Comparison of ENCODE assay signal across 31 mouse cellular contexts in the genomic region with DNA sequence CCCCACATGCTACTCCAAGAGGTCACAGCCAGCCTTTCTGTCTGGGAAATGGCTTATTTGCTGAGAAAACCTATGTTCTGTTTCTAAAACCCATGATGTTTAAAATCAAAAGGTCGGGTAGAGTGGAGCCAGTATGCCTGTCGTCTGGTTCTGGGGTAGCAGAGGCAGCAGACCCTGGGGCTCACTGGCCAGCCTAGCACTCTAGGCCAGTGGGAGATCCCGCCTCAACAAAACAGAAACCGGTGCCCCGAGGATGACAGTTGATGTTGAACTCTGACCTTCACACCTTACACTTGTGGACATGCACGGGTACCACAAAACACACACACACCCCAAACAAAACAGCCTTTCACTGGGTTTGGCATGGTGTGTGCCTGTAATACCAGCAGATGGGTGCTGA. TPM values are rescaled to one million over a fixed set of nuclear protein-coding genes. Genes with fewer than 3 reads are reported as not detected.
"Had no signal": no experiment of that assay in that cellular context is flagged by ENCODE, and none has a peak within 500 bp of the region (broad histone marks: within the 10 kb centered on the region; RNA-seq: fewer than 3 reads in every experiment).

No protein-coding gene starts in this region.

- H3K27me3 ChIP-seq: limb, embryonic 12.5 days; limb, embryonic 15.5 days; liver, embryonic 12.5 days; liver, embryonic 13.5 days; liver, embryonic 15.5 days; lung, embryonic 15.5 days; midbrain, embryonic 15.5 days; neural tube, embryonic 12.5 days had no signal

- ATAC-seq: liver, embryonic 12.5 days; liver, postnatal 0 days; lung, postnatal 0 days; midbrain, embryonic 15.5 days; midbrain, embryonic 16.5 days had no signal

- H3K4me2 ChIP-seq: limb, embryonic 12.5 days; limb, embryonic 13.5 days; limb, embryonic 15.5 days; liver, embryonic 11.5 days; liver, embryonic 12.5 days; liver, embryonic 13.5 days; liver, embryonic 15.5 days; lung, embryonic 14.5 days; lung, embryonic 15.5 days; midbrain, embryonic 12.5 days; midbrain, embryonic 15.5 days; neural tube, embryonic 12.5 days had no signal

- H3K9ac ChIP-seq: limb, embryonic 12.5 days; limb, embryonic 13.5 days; limb, embryonic 15.5 days; liver, embryonic 12.5 days; liver, embryonic 13.5 days; liver, embryonic 14.5 days; liver, embryonic 15.5 days; liver, postnatal 0 days; lung, embryonic 14.5 days; lung, embryonic 15.5 days; midbrain, embryonic 12.5 days; midbrain, embryonic 15.5 days; neural tube, embryonic 12.5 days had no signal

- H3K27ac ChIP-seq: left cerebral cortex, adult 2 months; limb, embryonic 10.5 days; limb, embryonic 12.5 days; limb, embryonic 13.5 days; limb, embryonic 15.5 days; liver, embryonic 12.5 days; liver, embryonic 13.5 days; liver, embryonic 14.5 days; liver, embryonic 15.5 days; lung, embryonic 15.5 days; macrophage; midbrain, embryonic 10.5 days; midbrain, embryonic 12.5 days; midbrain, embryonic 15.5 days; neural tube, embryonic 12.5 days had no signal

- H3K4me3 ChIP-seq: left cerebral cortex, adult 2 months; limb, embryonic 10.5 days; limb, embryonic 12.5 days; limb, embryonic 13.5 days; limb, embryonic 15.5 days; liver, embryonic 12.5 days; liver, embryonic 13.5 days; liver, embryonic 15.5 days; lung, embryonic 15.5 days; megakaryocyte, embryonic 14.5 days; midbrain, embryonic 10.5 days; midbrain, embryonic 12.5 days; midbrain, embryonic 15.5 days; myocyte; neural tube, embryonic 12.5 days had no signal

- H3K9me3 ChIP-seq: limb, embryonic 10.5 days; limb, embryonic 12.5 days; limb, embryonic 13.5 days; limb, embryonic 15.5 days; liver, embryonic 12.5 days; liver, embryonic 13.5 days; liver, embryonic 15.5 days; lung, embryonic 15.5 days; megakaryocyte, embryonic 14.5 days; midbrain, embryonic 10.5 days; midbrain, embryonic 12.5 days; midbrain, embryonic 15.5 days; neural tube, embryonic 12.5 days had no signal

- DNase-seq: left cerebral cortex, postnatal 4 days; liver; liver, embryonic 13.5 days; liver, postnatal 0 days; lung, adult 18-20 months; lung, adult 2 months; lung, embryonic 14.5 days; lung, postnatal 10 days; lung, postnatal 14 days; lung, postnatal 36 days; lung, postnatal 4 days; midbrain, embryonic 14.5 days had no signal

RNA-seq across cellular contexts. Expression of a gene that starts 1.7 kb away (rescaled TPM):
- polyA plus RNA-seq: macrophage; midbrain, embryonic 12.5 days; midbrain, embryonic 14.5 days; midbrain, embryonic 16.5 days had no signal
